Mouse (Mus musculus) heart, postnatal 4 days (tissue): ENCODE results near the gene Maml2. TPM values are rescaled to one million over a fixed set of nuclear protein-coding genes. Genes with fewer than 3 reads are reported as not detected.

Experiments used
- DNase-seq: peaks from one replicate; pipeline ENCODE4 v3.0.0; 2021
- total RNA-seq, 2 experiments: library from RNA; stranded (reverse); gene quantifications; 2 replicates each; pipeline ENCODE4 v1.2.3; 2021

Maml2 gene
- total RNA-seq, 2 experiments from 2014 or later: 11.9 to 13.2 TPM

- peak; percentile 33 for DNase-seq
Measured at GRCm38 (mm10) chr9:13574059-13574458, 276.3 kb downstream of the Maml2 start.

GRCm38 (mm10) chr9:13574913-13575312 lies 277.2 kb downstream of the Maml2 start:
- DNase-seq: peak; percentile 29

- DNase-seq: no peak
Measured at GRCm38 (mm10) chr9:13577150-13577549, 279.4 kb downstream of the Maml2 start.

- DNase-seq: no peak
Measured at GRCm38 (mm10) chr9:13581184-13581583, 283.4 kb downstream of the Maml2 start.

DNA sequence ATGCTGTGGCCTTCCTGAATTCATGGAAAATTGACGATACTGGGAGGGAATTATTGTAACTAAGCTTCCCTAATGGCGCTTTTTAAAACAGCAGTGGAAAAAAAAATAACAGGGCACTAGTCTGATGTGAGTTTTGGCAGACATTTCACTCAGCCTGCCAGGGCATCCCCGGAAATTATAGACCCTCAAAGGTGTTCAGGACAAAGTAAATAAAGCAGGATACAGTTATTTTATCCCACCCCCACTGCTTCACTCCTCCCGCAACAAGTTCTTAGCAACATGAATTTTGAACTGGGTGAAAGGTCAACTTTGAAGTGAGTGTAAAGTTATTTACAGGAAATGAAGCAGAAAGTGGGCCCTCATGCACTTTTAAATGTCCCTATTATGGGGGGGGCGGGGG lies 286.2 kb downstream of the Maml2 start:
- DNase-seq: no peak

DNA sequence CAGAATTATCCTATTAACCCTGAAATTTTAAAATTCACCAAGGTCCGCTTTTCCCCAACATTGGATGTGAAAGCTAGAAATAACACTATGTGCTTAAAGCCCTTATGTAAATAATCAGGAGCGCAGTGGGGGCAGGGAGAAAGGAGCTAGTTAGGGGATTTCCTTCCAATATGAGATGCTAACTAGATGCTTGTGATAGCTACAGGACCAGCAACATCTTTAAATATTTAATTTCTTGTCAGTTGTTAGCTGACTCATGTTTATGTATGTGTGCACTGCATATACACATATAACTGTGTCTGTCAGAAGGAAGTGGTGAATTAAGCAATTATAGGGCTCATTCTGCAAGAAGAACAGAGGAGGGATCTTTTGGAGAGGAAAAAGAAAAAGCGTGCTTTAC lies 286.7 kb downstream of the Maml2 start:
- no peak for DNase-seq

- peak; percentile 16 for DNase-seq
Measured at GRCm38 (mm10) chr9:13587085-13587933, 289.6 kb downstream of the Maml2 start.

DNA sequence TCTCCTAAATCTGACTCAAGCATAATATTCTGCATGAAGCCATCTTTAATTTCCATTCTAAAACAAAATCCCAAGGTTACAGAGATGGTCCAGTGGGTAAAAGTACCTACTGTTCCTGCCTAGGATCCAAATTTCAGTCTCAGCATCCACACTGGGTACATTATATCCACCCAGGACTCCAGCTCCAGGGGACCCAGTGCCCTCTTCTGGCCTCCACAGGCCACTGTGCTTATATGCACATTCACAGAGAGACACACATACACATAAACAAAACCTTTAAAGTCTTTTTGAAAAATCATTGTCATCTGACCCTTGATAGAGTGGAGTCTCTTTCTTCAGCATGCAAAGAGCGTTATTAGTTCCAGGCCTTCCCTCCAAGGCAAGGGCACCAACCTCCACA lies 291.0 kb downstream of the Maml2 start:
- no peak for DNase-seq

GRCm38 (mm10) chr9:13592701-13593100 lies 294.9 kb downstream of the Maml2 start:
- no peak for DNase-seq

GRCm38 (mm10) chr9:13597736-13598135 lies 300.0 kb downstream of the Maml2 start:
- DNase-seq: no peak

DNA sequence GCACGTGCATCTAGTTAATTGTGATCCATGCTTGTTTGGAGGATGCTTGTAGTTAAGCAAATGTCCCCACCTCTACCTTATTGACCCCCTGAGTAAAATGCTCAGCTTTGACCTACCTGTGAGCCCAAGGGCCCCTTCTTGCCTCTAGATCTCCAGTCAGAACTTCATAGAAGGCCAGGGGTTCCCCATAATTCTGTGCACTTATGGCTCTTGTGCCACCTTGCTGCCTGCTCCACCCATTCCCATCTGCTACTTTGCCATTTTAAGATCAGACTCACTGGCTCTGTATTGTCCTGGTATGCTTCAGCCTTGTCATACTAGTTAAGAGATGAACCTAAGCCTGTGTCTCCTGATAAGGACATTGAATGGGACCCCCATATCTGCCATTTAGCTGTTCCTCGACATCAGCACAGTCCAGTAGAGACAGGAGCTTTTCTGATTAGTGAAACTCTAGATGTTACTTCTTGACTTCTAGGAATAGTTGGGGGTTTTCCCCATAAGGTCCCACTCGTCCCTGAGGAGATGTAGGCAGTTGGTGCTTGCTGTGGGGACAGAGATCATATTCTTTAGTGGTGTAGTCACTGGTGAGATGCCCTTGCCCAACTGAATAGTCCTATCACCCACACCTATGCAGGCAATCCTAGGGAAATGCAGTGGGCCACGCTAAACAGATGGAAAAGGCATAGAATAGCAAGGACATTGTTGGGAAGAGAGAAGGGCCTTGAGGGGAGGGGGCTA lies 301.0 kb downstream of the Maml2 start:
- no peak for DNase-seq

- no peak for DNase-seq
Measured at GRCm38 (mm10) chr9:13599334-13599614, 301.5 kb downstream of the Maml2 start.

GRCm38 (mm10) chr9:13599800-13600199 lies 302.0 kb downstream of the Maml2 start:
- no peak for DNase-seq

- DNase-seq: no peak
Measured at GRCm38 (mm10) chr9:13601729-13602128, 304.0 kb downstream of the Maml2 start.

DNA sequence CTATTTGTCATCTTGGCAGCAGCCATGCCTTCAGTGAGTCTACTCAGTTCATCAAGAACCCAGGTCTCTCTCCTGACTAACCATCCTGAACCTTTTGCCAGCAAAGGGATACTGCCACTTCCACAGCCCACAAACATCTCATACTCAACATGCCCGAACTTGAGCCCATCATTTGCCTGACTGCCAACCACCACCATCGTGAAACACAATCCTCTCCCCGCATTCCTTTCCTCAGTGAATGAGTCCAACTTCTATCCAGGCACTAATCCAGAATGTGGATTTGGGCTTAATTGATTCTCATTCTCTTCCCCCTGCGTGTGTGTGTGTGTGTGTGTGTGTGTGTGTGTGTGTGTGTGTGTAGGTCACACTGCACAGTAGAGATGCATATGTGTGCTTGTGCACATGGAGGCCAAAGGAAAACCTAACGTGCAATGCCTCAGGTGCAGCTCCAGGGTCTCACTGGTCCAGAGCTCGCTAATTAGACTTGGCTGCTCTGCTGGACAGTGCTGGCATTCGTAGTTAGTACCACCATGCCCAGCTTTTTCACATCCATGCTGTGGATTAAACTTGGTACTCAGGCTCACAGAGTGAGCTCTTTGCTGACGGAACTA lies 305.9 kb downstream of the Maml2 start:
- no peak for DNase-seq

- no peak for DNase-seq
Measured at GRCm38 (mm10) chr9:13607609-13608185, 309.9 kb downstream of the Maml2 start.

DNA sequence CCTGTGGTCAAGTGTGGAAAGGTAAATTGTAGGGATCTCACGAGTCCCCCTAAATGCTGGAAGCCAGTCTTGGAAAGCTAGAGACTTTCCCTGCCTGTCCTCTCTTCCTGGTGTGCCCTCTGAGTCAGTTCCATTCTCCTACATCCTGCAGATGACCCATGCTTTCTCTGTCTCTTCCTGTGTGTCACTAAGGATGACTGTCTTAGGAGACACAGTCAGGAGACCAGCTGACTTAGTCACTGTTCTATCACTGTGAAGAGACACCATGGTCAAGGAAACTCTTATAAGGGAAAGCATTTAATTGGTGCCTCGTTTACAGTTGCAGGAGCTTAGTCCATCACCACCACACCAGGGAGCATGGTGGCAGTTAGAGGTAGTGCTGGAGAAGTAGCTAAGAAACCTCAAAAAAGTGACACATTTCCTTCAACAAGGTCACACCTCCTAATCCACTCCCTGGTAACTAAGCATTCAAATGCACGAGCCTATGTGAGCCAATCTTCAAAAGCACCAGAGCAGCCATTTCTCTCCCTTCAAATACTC lies 310.8 kb downstream of the Maml2 start:
- DNase-seq: no peak

DNA sequence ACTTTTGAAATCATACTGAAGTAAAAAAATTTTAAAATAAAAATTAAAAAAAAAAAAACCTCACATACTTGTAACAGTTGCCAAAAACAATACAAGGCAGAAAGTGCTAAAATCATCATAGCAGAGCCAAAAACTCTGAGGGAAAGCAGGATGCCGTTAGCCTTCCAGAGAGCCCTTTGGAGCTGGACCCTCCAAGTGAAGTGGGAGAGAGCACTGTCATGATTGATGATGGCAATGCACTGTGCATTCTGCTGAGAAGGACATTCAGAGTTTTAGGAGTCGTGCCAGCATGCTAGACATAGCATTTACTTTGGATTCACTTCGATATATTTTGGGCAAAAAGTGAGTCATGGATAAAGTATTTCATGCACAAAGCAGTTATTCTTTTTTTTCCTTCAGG lies 313.8 kb downstream of the Maml2 start:
- DNase-seq: peak; percentile 35

- no peak for DNase-seq
Measured at GRCm38 (mm10) chr9:13612371-13612770, 314.6 kb downstream of the Maml2 start.

GRCm38 (mm10) chr9:13613325-13614268 lies 315.8 kb downstream of the Maml2 start:
- no peak for DNase-seq

DNA sequence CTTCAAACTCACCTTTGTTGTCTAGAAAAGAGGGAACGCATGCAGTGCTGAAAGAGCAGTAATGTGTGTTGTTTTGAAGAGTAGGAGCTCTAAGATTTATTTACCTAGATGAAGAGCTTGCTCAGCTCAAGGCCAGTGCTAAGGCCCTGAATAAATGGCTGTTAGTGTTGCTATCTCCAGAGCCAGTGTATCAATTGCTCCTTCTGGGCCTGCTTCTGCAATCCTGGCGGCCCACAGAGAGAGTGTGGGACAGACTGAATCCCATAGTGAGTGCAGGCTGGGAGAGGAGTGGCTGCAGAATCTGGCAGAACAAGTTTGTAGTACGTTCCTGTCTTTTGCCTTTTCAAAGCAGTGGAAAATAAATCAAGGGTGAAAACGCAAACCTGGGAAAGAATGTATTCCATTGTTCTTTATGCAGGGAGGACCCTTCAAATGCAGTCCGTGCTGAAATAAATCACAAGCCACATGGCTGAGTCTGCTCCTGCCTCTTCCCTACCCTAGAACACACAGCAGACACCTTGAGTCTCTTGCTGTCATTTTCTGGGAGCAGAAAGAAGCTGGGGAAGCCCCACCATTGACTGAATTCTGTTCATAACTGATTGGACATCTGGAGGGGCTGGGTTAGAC lies 318.7 kb downstream of the Maml2 start:
- no peak for DNase-seq
